Mouse (Mus musculus) embryonic fibroblast, embryonic 13.5 days (primary cell): ENCODE data around the gene Gm20662. TPM values are rescaled to one million over a fixed set of nuclear protein-coding genes. Genes with fewer than 3 reads are reported as not detected.

ENCODE experiments used
- H3K27ac ChIP-seq: 2 replicates; pipeline ENCODE4 v1.5.1; 2012; ENCODE audit warnings: low read length, control low read depth, inconsistent platforms; ENCODE audit not compliant: insufficient read depth
- H3K4me1 ChIP-seq: 2 replicates; pipeline ENCODE4 v1.6.1; 2011; ENCODE audit warnings: low read length; ENCODE audit not compliant: control insufficient read depth, insufficient read depth
- H3K4me3 ChIP-seq: 2 replicates; pipeline ENCODE4 v1.5.1; 2011; ENCODE audit warnings: mild to moderate bottlenecking, control low read depth, low read length; ENCODE audit not compliant: insufficient read depth
- CTCF ChIP-seq: IDR thresholded peaks from 2 replicates; pipeline ENCODE4 v1.5.1; 2011; ENCODE audit warnings: mild to moderate bottlenecking, control low read depth, low read length, moderate library complexity, borderline replicate concordance; ENCODE audit not compliant: insufficient read depth
- POLR2A ChIP-seq: IDR thresholded peaks from 2 replicates; pipeline ENCODE4 v1.6.1; 2011; ENCODE audit warnings: low read depth, mild to moderate bottlenecking, control low read depth, low read length, moderate library complexity
- polyA plus RNA-seq: library from polyadenylated mRNA; stranded (reverse); fragments of >200 nt; gene quantifications from 2 replicates; pipeline ENCODE4 v1.2.4, GENCODE M21; 2011; ENCODE audit warnings: low read depth; ENCODE audit not compliant: missing spikeins, insufficient read length

The Gm20662 gene
- polyA plus RNA-seq, 1 experiment, result not detected

DNA sequence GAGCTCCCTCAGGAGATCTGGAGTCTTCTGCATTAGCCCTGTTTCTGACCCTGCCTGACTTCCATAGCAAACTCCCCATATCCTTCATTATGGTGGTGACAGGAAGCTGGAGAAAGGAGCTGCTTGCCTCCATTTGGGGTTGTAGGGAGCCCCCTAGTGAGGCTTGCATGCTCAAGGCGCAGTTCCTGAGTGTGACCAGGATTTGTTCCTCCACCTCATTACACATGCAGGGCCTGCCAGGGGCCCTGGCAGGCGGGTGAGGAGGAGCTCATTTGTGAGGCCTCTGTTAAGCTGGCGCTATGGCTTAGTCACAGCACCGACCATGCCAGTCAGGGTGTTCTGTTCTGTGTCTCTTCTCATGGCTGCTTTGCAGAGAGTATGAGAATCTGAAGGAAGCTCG is 34.3 kb upstream of the Gm20662 start:
- TF ChIP-seq CTCF, result peak; percentile 34; the same call in 1 of the 2 replicates
- TF ChIP-seq POLR2A, result no peak
- Histone ChIP-seq H3K4me1 (no peaks in the 10 kb centered on the region), H3K27ac (no peak overlapping the region), H3K4me3 (no peak overlapping the region)

GRCm38 (mm10) chr9:107962916-107963315 is 33.2 kb upstream of the Gm20662 start:
- TF ChIP-seq POLR2A (no peak), CTCF (no peak)
- H3K4me1 ChIP-seq, result no peaks in the 10 kb centered on the region
- no peak overlapping the region for H3K4me3 ChIP-seq

GRCm38 (mm10) chr9:107963700-107964099 is 32.4 kb upstream of the Gm20662 start:
- H3K4me1 ChIP-seq, result no peaks in the 10 kb centered on the region
- H3K27ac ChIP-seq, result no peak overlapping the region
- TF ChIP-seq CTCF (peak; percentile 78), POLR2A (no peak)
- H3K4me3 ChIP-seq, result no peak overlapping the region

More at GRCm38 (mm10) chr9:107962916-107963315, 33.2 kb upstream of the Gm20662 start:
- H3K27ac ChIP-seq, result no peak overlapping the region

DNA sequence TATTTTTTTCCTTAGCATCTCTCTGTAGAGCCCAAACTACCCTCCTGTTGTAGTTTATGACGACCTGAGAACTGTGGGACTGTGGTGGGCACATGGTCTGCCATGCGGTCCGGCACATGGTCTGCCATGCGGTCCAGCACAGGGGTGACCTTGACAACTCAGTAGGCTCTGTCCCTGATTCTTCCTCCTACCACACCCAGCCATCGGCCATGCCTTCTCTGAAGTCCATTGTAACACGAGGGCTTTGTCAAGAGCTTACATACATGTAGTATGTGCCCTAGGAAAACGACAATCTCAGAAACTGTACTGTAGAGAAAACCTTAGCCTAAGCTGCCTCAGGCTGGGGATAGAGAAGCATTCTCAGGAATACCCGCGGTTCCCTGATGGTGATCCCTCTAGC is 31.5 kb upstream of the Gm20662 start:
- H3K4me3 ChIP-seq, result no peak overlapping the region
- no peaks in the 10 kb centered on the region for H3K4me1 ChIP-seq
- TF ChIP-seq POLR2A (no peak), CTCF (no peak)
- H3K27ac ChIP-seq, result no peak overlapping the region

DNA sequence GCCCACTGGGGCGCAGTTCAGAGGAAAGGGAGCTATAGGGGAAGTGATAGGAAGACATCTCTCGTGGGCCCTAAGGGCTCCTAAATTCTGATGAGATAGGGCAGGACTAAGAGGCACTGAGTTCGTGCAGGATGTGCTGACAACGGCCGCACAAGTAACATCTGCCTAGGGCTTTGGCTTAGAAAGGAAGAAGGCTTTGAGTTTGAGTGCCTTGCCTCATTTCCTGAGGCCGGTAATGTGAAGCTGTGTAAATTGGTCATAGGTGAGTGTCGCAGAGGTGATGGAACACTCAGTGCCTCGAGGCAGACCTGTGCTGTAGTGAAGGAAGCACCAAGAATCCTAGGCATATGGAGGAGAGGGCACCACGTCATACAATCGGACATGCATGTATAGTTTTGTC is 29.5 kb upstream of the Gm20662 start:
- Histone ChIP-seq H3K4me1 (no peaks in the 10 kb centered on the region), H3K4me3 (no peak overlapping the region), H3K27ac (no peak overlapping the region)
- no peak for TF ChIP-seq CTCF
- TF ChIP-seq POLR2A, result no peak

GRCm38 (mm10) chr9:107967437-107967836 is 28.7 kb upstream of the Gm20662 start:
- H3K4me1 ChIP-seq, result no peaks in the 10 kb centered on the region
- no peak overlapping the region for H3K27ac ChIP-seq

GRCm38 (mm10) chr9:107968531-107968930 is 27.6 kb upstream of the Gm20662 start:
- H3K27ac ChIP-seq, result no peak overlapping the region
- H3K4me1 ChIP-seq, result no peaks in the 10 kb centered on the region
- TF ChIP-seq CTCF (no peak), POLR2A (no peak)
- no peak overlapping the region for H3K4me3 ChIP-seq

More at GRCm38 (mm10) chr9:107967437-107967836, 28.7 kb upstream of the Gm20662 start:
- no peak for TF ChIP-seq CTCF
- no peak for TF ChIP-seq POLR2A
- H3K4me3 ChIP-seq, result no peak overlapping the region

DNA sequence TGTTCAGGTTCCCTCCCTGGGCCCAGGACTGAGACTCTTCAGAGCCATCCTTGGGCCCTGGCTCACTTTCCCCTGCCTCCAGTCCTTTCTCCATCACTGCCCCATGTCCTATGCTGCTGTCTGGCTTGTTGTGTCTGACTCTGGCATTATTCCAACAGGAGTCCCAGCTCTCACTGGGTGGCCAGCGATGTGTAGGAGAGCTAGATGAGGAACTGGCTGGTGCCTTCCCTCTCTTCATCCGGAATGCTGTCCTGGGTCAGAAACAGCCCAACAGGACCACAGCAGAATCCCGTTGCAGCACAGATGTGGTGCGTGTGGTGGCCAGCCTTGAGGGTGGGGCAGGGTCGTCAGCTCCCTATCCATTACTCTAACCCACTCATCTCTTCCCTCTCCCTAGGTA is 25.8 kb upstream of the Gm20662 start:
- Histone ChIP-seq H3K4me3 (no peak overlapping the region), H3K4me1 (peaks cover 4% of the 10 kb centered on the region), H3K27ac (no peak overlapping the region)
- TF ChIP-seq POLR2A, result no peak
- no peak for TF ChIP-seq CTCF

DNA sequence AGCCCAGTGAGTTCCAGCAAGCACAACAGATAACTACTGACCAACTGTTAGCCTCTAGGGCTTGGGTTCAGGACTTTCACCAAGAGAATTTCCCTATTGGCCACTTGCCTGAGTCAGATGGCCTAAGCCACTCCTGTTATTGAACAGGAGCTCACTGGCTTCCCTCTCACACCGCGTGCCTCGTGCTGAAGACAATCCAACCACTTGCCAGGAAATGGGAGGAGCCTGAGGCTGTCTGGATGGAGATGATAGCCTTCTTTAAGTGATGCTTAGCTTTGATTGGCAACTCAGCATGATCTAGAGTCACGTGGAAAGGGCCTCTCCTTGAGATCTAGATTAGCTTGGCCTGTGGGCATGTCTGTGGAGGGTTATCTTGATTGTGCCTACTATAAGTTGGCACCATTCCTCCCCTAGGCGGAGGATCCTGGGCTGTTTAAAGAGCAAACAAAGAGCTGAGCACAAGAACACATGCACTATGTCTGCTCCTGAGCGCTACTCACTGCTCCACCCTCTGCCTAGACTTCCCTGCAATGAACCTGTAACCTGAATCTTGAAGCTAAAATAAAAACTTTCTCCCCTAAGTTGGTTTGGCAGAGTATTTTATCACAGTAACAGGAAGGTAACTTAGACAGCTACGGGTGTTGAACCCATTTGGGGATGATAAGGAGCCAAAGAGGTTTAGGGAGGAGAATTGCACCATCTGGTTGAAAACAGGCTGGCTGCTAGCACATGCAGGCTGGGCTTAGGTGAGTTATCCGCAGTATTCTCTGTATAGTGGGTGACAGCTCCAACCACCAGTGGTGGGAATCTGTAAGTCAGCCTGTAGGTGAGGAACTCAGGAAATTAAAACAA is 24.2 kb upstream of the Gm20662 start:
- TF ChIP-seq POLR2A (no peak), CTCF (no peak)
- no peak overlapping the region for H3K27ac ChIP-seq

DNA sequence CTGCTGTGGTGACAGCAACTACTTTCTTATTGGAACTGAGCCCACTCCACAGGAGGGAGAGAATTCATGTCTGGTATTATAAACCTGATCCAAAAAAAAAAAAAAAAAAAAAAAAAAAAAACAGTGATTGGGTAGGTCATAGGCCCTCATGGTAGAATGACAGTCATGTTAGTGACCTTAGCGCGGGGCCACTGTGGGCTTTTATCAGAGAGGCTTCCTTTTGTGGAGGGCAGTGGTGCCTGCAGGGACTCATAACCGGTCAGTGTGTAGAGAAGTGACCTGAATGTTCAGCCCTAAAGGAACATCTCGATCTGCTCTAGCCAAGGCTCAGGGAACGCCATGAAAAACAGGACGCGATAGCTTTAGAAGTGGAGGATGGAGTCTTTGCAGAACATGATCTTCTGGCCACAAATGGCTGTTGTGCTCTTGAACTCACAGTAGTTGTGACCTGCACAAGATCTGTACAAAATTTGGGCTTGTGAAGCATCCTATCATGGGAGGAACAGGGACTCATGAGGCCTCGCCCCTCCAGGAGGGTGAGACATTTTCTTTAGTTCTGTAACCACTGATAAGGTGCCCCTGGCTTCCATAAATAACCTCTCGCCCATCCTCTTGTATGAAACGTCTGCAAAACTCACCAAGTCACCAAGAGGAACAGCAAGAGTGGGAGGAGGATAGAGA is 21.5 kb upstream of the Gm20662 start:
- TF ChIP-seq POLR2A (no peak), CTCF (no peak)
- Histone ChIP-seq H3K4me1 (peaks cover 4% of the 10 kb centered on the region), H3K27ac (peak overlapping the region; percentile 94)

More for the DNA sequence above, 24.2 kb upstream of the Gm20662 start:
- peaks cover 4% of the 10 kb centered on the region for H3K4me1 ChIP-seq
- H3K4me3 ChIP-seq, result no peak overlapping the region

More for the DNA sequence above, 21.5 kb upstream of the Gm20662 start:
- no peak overlapping the region for H3K4me3 ChIP-seq
